Mouse (Mus musculus): ENCODE measurements around the gene Phospho1.

Phospho1 gene

GRCm38 (mm10) chr11:95812224-95812623, 12.1 kb upstream of the Phospho1 start:
- no peak for DNase-seq (ENCODE audit: low spot score)

GRCm38 (mm10) chr11:95814101-95814500, 10.2 kb upstream of the Phospho1 start:
- no peak for DNase-seq (ENCODE audit: low spot score)

GRCm38 (mm10) chr11:95814857-95815256, 9.4 kb upstream of the Phospho1 start:
- DNase-seq (ENCODE audit: low spot score), result no peak

- DNase-seq (ENCODE audit: low spot score), result no peak
Observed at GRCm38 (mm10) chr11:95815412-95815811, 8.9 kb upstream of the Phospho1 start.

- DNase-seq (ENCODE audit: low spot score), result no peak
Observed at GRCm38 (mm10) chr11:95819138-95819537, 5.2 kb upstream of the Phospho1 start.

GRCm38 (mm10) chr11:95821511-95821910, 2.8 kb upstream of the Phospho1 start:
- no peak for DNase-seq (ENCODE audit: low spot score)

- no peak for DNase-seq (ENCODE audit: low spot score)
Observed at GRCm38 (mm10) chr11:95822437-95822836, 1.9 kb upstream of the Phospho1 start.

- DNase-seq (ENCODE audit: low spot score), result no peak
Observed at GRCm38 (mm10) chr11:95824877-95825243, 561 bp downstream of the Phospho1 start.

- DNase-seq (ENCODE audit: low spot score), result no peak
Observed at GRCm38 (mm10) chr11:95825625-95826024, 1.3 kb downstream of the Phospho1 start.

- DNase-seq (ENCODE audit: low spot score), result no peak
Observed at GRCm38 (mm10) chr11:95826317-95827167, 2.2 kb downstream of the Phospho1 start.

- DNase-seq (ENCODE audit: low spot score), result no peak
Observed at GRCm38 (mm10) chr11:95827168-95827447, 2.8 kb downstream of the Phospho1 start.

GRCm38 (mm10) chr11:95827464-95828085, 3.3 kb downstream of the Phospho1 start:
- peak; percentile 73 for DNase-seq (ENCODE audit: low spot score)

- no peak for DNase-seq (ENCODE audit: low spot score)
Observed at GRCm38 (mm10) chr11:95828181-95828964, 4.1 kb downstream of the Phospho1 start.

- DNase-seq (ENCODE audit: low spot score), result no peak
Observed at GRCm38 (mm10) chr11:95829526-95830050, 5.3 kb downstream of the Phospho1 start.

GRCm38 (mm10) chr11:95830411-95831275, 6.3 kb downstream of the Phospho1 start:
- DNase-seq (ENCODE audit: low spot score), result peak; percentile 36

- no peak for DNase-seq (ENCODE audit: low spot score)
Observed at GRCm38 (mm10) chr11:95831276-95831619, 6.9 kb downstream of the Phospho1 start.

- DNase-seq (ENCODE audit: low spot score), result peak; percentile 51
Observed at GRCm38 (mm10) chr11:95831641-95832040, 7.3 kb downstream of the Phospho1 start.

- DNase-seq (ENCODE audit: low spot score), result no peak
Observed at GRCm38 (mm10) chr11:95832129-95833005, 8.1 kb downstream of the Phospho1 start.

GRCm38 (mm10) chr11:95833006-95833570, 8.8 kb downstream of the Phospho1 start:
- no peak for DNase-seq (ENCODE audit: low spot score)

GRCm38 (mm10) chr11:95833631-95834142, 9.4 kb downstream of the Phospho1 start:
- no peak for DNase-seq (ENCODE audit: low spot score)
